Mouse (Mus musculus) thymus, postnatal 36 days (tissue): ENCODE results near the gene H2al1b.
"Not testable (repeated sequence)": the region's sequence is repeated elsewhere in the genome, so short reads cannot be mapped to it uniquely, and the experiment has no call there.

ENCODE experiments used
- DNase-seq, 2 experiments: peaks; one replicate each; pipeline ENCODE4 v3.0.0; 2022; ENCODE audit warnings: mixed read lengths in 2 of 2

The H2al1b gene

GRCm38 (mm10) chrX:11302132-11302531 is at the start of gene H2al1b:
H2al1b (plus strand) TSS chrX:11302432.
- not testable (repeated sequence) for DNase-seq

GRCm38 (mm10) chrX:11254062-11254461 is 48.2 kb upstream of the H2al1b start:
- no peak for DNase-seq

- DNase-seq, result no peak
These were observed 47.6 kb upstream of the H2al1b start for GRCm38 (mm10) chrX:11254521-11255207.

- DNase-seq, result no peak
These were observed 46.5 kb upstream of the H2al1b start for GRCm38 (mm10) chrX:11255564-11256360.

- no peak for DNase-seq
These were observed 37.3 kb upstream of the H2al1b start for GRCm38 (mm10) chrX:11264918-11265317.

GRCm38 (mm10) chrX:11267791-11268190 is 34.4 kb upstream of the H2al1b start:
- no peak for DNase-seq

GRCm38 (mm10) chrX:11269074-11269473 is 33.2 kb upstream of the H2al1b start:
- DNase-seq, result no peak

- DNase-seq, result no peak
These were observed 29.0 kb upstream of the H2al1b start for GRCm38 (mm10) chrX:11273190-11273589.

GRCm38 (mm10) chrX:11277083-11277482 is 25.1 kb upstream of the H2al1b start:
- no peak for DNase-seq

- DNase-seq, result no peak
These were observed 21.5 kb upstream of the H2al1b start for GRCm38 (mm10) chrX:11280741-11281140.

GRCm38 (mm10) chrX:11288306-11288882 is 13.8 kb upstream of the H2al1b start:
- no peak for DNase-seq

GRCm38 (mm10) chrX:11289244-11289643 is 13.0 kb upstream of the H2al1b start:
- DNase-seq, result no peak

- DNase-seq, result not testable (repeated sequence)
These were observed 3.3 kb upstream of the H2al1b start, which contains the start of gene H2al1a for GRCm38 (mm10) chrX:11298957-11299356. H2al1a (plus strand) TSS chrX:11299257.

- not testable (repeated sequence) for DNase-seq
These were observed 3.1 kb downstream of the H2al1b start, which contains the start of gene H2al1c for GRCm38 (mm10) chrX:11305355-11305754. H2al1c (plus strand) TSS chrX:11305655.

- DNase-seq, result not testable (repeated sequence)
These were observed 6.3 kb downstream of the H2al1b start, which contains the start of gene H2al1d for GRCm38 (mm10) chrX:11308524-11308923. H2al1d (plus strand) TSS chrX:11308824.

GRCm38 (mm10) chrX:11311634-11312033 is 9.4 kb downstream of the H2al1b start, which contains the start of gene H2al1e:
H2al1e (plus strand) TSS chrX:11311934.
- not testable (repeated sequence) for DNase-seq

GRCm38 (mm10) chrX:11314858-11315257 is 12.6 kb downstream of the H2al1b start, which contains the start of gene H2al1f:
H2al1f (plus strand) TSS chrX:11315158.
- not testable (repeated sequence) for DNase-seq

GRCm38 (mm10) chrX:11317956-11318355 is 15.7 kb downstream of the H2al1b start, which contains the start of gene H2al1g:
H2al1g (plus strand) TSS chrX:11318256.
- not testable (repeated sequence) for DNase-seq

- DNase-seq, result not testable (repeated sequence)
These were observed 19.0 kb downstream of the H2al1b start, which contains the start of gene H2al1h for GRCm38 (mm10) chrX:11321192-11321591. H2al1h (plus strand) TSS chrX:11321492.

- DNase-seq, result not testable (repeated sequence)
These were observed 22.1 kb downstream of the H2al1b start, which contains the start of gene H2al1i for GRCm38 (mm10) chrX:11324359-11324758. H2al1i (plus strand) TSS chrX:11324659.

- not testable (repeated sequence) for DNase-seq
These were observed 25.3 kb downstream of the H2al1b start, which contains the start of gene H2al1j for GRCm38 (mm10) chrX:11327522-11327921. H2al1j (plus strand) TSS chrX:11327822.

GRCm38 (mm10) chrX:11345762-11346161 is 43.5 kb downstream of the H2al1b start:
- DNase-seq, result no peak

GRCm38 (mm10) chrX:11346756-11347155 is 44.5 kb downstream of the H2al1b start:
- DNase-seq, result no peak
